Mouse (Mus musculus) monocyte, adult 59 days (primary cell): ENCODE results near the gene Msantd3. TPM values are rescaled to one million over a fixed set of nuclear protein-coding genes. Genes with fewer than 3 reads are reported as not detected.

Experiments used
- total RNA-seq, 2 experiments: library from RNA; stranded (reverse); gene quantifications; one replicate each; pipeline ENCODE4 v1.2.4; 2023

The Msantd3 gene
- total RNA-seq = 10 to 100 TPM in 1 of 2 experiments, 1 to 10 TPM in 1; 5.4 to 13.7 TPM

DNA sequence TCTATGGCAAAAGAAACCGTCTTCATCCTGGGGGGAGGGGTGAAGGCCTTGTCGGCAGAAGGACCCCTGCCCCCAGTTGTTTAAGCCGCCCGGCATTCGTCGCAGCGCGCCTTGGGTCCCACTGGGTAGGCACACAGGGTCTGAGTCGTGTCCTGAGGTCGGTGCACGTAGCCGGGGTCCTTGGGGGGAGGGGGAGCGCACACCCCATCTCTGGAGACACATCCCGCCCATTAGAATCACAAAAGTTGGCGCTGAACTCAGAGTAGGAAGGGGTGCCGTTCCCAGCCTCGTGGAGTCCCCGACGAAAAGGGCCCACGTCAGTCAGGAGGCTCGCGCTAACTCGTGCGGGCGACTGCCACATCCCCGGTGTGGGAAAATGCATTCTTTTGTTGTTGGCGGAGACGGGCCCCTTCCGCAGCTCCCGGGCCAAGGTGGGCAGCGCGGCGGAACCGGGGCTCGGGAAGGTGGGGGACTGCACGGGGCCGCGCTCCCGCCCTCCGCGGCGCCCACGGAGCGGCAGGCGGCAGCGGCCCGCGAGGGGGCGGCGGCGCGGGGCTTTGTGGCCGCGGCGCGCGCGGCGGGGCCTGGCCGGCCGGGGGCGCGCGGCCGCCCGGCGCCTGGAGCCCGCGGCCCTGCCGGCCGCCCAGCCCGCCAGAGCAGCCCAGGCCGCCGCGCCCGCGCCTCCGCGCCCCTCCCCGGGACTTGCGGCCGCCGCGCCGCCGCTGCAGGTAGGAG, at the start of gene Msantd3:
Msantd3 (plus strand) TSS at position 95 of the 735 bp plus-strand sequence.

DNA sequence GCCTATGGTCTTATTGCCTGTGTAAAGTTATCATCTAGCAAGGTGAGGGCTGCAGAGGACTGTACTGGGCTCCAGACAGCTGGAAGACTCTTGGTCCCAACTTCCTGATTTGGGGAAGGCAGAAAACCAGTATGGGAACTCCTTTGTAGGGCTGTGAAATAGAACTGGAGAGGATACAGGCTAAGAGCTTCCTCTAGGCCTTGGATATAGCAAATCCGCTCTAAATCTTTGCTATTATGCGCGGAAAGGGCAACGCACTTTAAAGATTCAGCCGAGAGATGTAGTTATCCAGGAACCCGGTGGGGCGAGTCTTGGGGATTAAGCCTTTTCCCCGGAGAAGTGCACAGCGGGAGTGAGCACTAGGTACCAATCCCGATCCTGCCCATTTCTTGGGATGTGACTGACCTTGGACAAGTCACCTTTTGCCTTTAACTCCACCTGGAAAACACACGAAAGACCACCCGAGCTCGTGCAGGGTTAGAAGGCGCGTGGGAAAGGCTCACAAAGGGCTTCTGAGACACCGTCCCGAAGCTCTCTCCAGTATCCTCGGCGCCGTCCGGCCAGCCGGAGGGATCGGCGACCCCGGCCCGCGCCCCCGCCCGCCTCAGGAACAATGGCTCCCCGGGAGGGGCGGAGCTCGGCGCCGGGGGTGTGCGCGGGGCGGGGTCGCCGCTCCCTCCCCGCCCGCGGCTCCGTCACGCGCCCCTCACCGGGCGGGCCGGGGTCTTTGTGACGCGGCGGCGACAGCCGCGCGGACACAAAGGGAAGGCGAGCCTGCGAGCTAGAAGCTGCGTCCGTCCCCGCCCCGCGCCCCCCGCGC, 44.9 kb downstream of the Msantd3 start, which contains the start of gene Tmeff1:
Tmeff1 (plus strand) TSS at position 754 of the 820 bp plus-strand sequence.

Other genes starting within 250 kb of the Msantd3 start
- gene Tex10, start 66.5 kb upstream of the Msantd3 start, total RNA-seq = 10 to 100 TPM; 40.2 to 47.5 TPM
- under 1 TPM in 1 of 2 experiments, not detected in 1; 0.42 TPM for gene Tmeff1, start 45.2 kb downstream of the Msantd3 start, total RNA-seq
- not detected for gene Cavin4, start 123.6 kb downstream of the Msantd3 start, total RNA-seq